Mouse (Mus musculus): ENCODE data around the gene Rnf43.

- TF ChIP-seq CTCF (IDR thresholded peaks at IDR 0.05; ENCODE audit: borderline replicate concordance, control insufficient read depth, extremely low read depth, insufficient read depth, low read length, poor library complexity), result no peak
- TF ChIP-seq POLR2A (IDR thresholded peaks at IDR 0.05; ENCODE audit: control insufficient read depth, extremely low read depth, insufficient read depth, low read length, poor library complexity), result no peak
Observed at GRCm38 (mm10) chr11:87642865-87643264, 19.7 kb upstream of the Rnf43 start.
